9 mouse cellular contexts compared by ENCODE assay signal in genomic region chr6:86395969-86396368, GRCm38 (mm10). TPM values are rescaled to one million over a fixed set of nuclear protein-coding genes. Genes with fewer than 3 reads are reported as not detected.
A peak's percentile ranks its signal among the peaks of the same experiment; 100 is the strongest.
DNase-seq lines count a peak whose midpoint lies in the region; ATAC-seq and TF ChIP-seq lines count a peak whose summit lies in the region.
"Had no signal": no experiment of that assay in that cellular context is flagged by ENCODE, and none has a peak within 500 bp of the region (broad histone marks: within the 10 kb centered on the region; RNA-seq: fewer than 3 reads in every experiment).

No protein-coding gene starts in this region.

- ATAC-seq in heart, embryonic 13.5 days (ENCODE audit: extremely low read depth, insufficient number of reproducible peaks, low FRiP score, low TSS enrichment) = no peak
- no peak for ATAC-seq in G1E (ENCODE audit: extremely low read depth, insufficient number of reproducible peaks, low FRiP score, poor library complexity, severe bottlenecking)
- ATAC-seq in hindbrain, embryonic 12.5 days (ENCODE audit: low FRiP score) = no peak
- ATAC-seq in midbrain, embryonic 11.5 days (ENCODE audit: low FRiP score) = no peak
- no peak for ATAC-seq in megakaryocyte-erythroid progenitor cell, adult 5-6 weeks (replicated peaks; ENCODE audit: low FRiP score, low TSS enrichment, poor library complexity, severe bottlenecking)

- peak overlapping the region; percentile 93 for H3K9ac ChIP-seq in heart, embryonic 13.5 days
- peak overlapping the region; percentile 93 for H3K9ac ChIP-seq in hindbrain, embryonic 12.5 days
- H3K9ac ChIP-seq in midbrain, embryonic 11.5 days (ENCODE audit: low read length) = peak overlapping the region; percentile 90

- peak overlapping the region; percentile 92 for H3K4me2 ChIP-seq in heart, embryonic 13.5 days
- H3K4me2 ChIP-seq in hindbrain, embryonic 12.5 days (replicated peaks) = peak overlapping the region; percentile 70
- H3K4me2 ChIP-seq in midbrain, embryonic 11.5 days = peak overlapping the region; percentile 71

- peak overlapping the region; percentile 92; the same call in 1 of the 2 replicates for H3K27ac ChIP-seq in heart, embryonic 13.5 days (replicated peaks)
- H3K27ac ChIP-seq in hindbrain, embryonic 12.5 days = peak overlapping the region; percentile 89
- H3K27ac ChIP-seq in midbrain, embryonic 11.5 days (ENCODE audit: low read depth, low read length) = no peak overlapping the region

- TF ChIP-seq CTCF in G1E (IDR thresholded peaks at IDR 0.05; ENCODE audit: low read depth, low read length) = no peak

- DNase-seq in heart, adult 11 months = no peak
- peak; percentile 24 for DNase-seq in G1E (ENCODE audit: low spot score)
- DNase-seq in midbrain, embryonic 11.5 days (ENCODE audit: low spot score, missing footprints) = peak; percentile 87
- DNase-seq in adrenal gland, postnatal 36 days = no peak
- no peak for DNase-seq in thymus, postnatal 10 days (ENCODE audit: low spot score in 2 of 2)

- peaks cover 32% of the 10 kb centered on the region for H3K36me3 ChIP-seq in heart, embryonic 13.5 days
- peaks cover 45% of the 10 kb centered on the region for H3K36me3 ChIP-seq in G1E (replicated peaks)
- peaks cover 21% of the 10 kb centered on the region for H3K36me3 ChIP-seq in hindbrain, embryonic 12.5 days
- peaks cover 19% of the 10 kb centered on the region for H3K36me3 ChIP-seq in midbrain, embryonic 11.5 days (ENCODE audit: control insufficient read depth, insufficient read depth, low read length)

- 20% methylated on average over 10 of the region's 10 CpGs for WGBS in heart, embryonic 13.5 days
- WGBS in hindbrain, embryonic 12.5 days = 32% methylated on average over 10 of the region's 10 CpGs
- WGBS in midbrain, embryonic 11.5 days = 38% methylated on average over 10 of the region's 10 CpGs

- H3K4me3 ChIP-seq in heart, embryonic 13.5 days = peak overlapping the region; percentile 92
- H3K4me3 ChIP-seq in G1E (ENCODE audit: low read depth, low read length) = peak overlapping the region; percentile 96
- H3K4me3 ChIP-seq in hindbrain, embryonic 12.5 days = peak overlapping the region; percentile 87
- H3K4me3 ChIP-seq in midbrain, embryonic 11.5 days (ENCODE audit: low read depth, low read length) = peak overlapping the region; percentile 90

- H3K9me3 ChIP-seq in heart, embryonic 13.5 days = no peaks in the 10 kb centered on the region
- no peaks in the 10 kb centered on the region for H3K9me3 ChIP-seq in G1E (replicated peaks)
- H3K9me3 ChIP-seq in hindbrain, embryonic 12.5 days (replicated peaks) = no peaks in the 10 kb centered on the region
- H3K9me3 ChIP-seq in midbrain, embryonic 11.5 days (ENCODE audit: control insufficient read depth, low read length) = no peaks in the 10 kb centered on the region

- peaks cover 8% of the 10 kb centered on the region for H3K27me3 ChIP-seq in heart, embryonic 13.5 days (replicated peaks)
- no peaks in the 10 kb centered on the region for H3K27me3 ChIP-seq in G1E (ENCODE audit: insufficient read depth, low read length)
- no peaks in the 10 kb centered on the region for H3K27me3 ChIP-seq in hindbrain, embryonic 12.5 days
- no peaks in the 10 kb centered on the region for H3K27me3 ChIP-seq in midbrain, embryonic 11.5 days (ENCODE audit: control insufficient read depth, insufficient read depth, low read length)

- peaks cover 33% of the 10 kb centered on the region for H3K4me1 ChIP-seq in heart, embryonic 13.5 days
- H3K4me1 ChIP-seq in G1E (ENCODE audit: insufficient read depth, low read depth, low read length) = peaks cover 52% of the 10 kb centered on the region
- H3K4me1 ChIP-seq in hindbrain, embryonic 12.5 days = peaks cover 20% of the 10 kb centered on the region
- H3K4me1 ChIP-seq in midbrain, embryonic 11.5 days (ENCODE audit: control insufficient read depth, insufficient read depth, low read length) = peaks cover 19% of the 10 kb centered on the region

RNA-seq across cellular contexts. Expression of gene Pcyox1, which starts 1.0 kb away (rescaled TPM):
- polyA plus RNA-seq in heart, embryonic 13.5 days (2015; fragmentation: Nextera tagmentation; extraction: Ambion mirVana) = 51.2 and 52.0 TPM in 2 replicates
- total RNA-seq in G1E (2014; fragmentation: Nextera tagmentation) (55.5 and 72.3 TPM in 2 replicates), G1E (2017) (31.4 and 44.7 TPM in 2 replicates)
- 41.4 and 44.9 TPM in 2 replicates for polyA plus RNA-seq in G1E (2012)
- 123 and 125 TPM in 2 replicates for polyA plus RNA-seq in hindbrain, embryonic 12.5 days (2016; fragmentation: Nextera tagmentation; extraction: Ambion mirVana)
- 107 and 119 TPM in 2 replicates for polyA plus RNA-seq in midbrain, embryonic 11.5 days (2014; fragmentation: Nextera tagmentation; extraction: Ambion mirVana)
- 100 to 1,000 TPM; 139 to 253 TPM for total RNA-seq in adrenal gland, postnatal 36 days (2021)
- 14.1 and 15.5 TPM in 2 replicates for total RNA-seq in megakaryocyte-erythroid progenitor cell, adult 5-6 weeks (2014; fragmentation: Nextera tagmentation)
- total RNA-seq in megakaryocyte-erythroid progenitor cell, adult 5-6 weeks (2017) = 34.3 and 40.4 TPM in 2 replicates

RNA-seq across cellular contexts. Expression of gene Tia1, which starts 8.1 kb away (rescaled TPM):
- 120 and 125 TPM in 2 replicates for polyA plus RNA-seq in heart, embryonic 13.5 days (2015; fragmentation: Nextera tagmentation; extraction: Ambion mirVana)
- total RNA-seq in G1E (2014; fragmentation: Nextera tagmentation) (141 and 165 TPM in 2 replicates), G1E (2017) (82.2 and 84.0 TPM in 2 replicates)
- 20.1 and 25.4 TPM in 2 replicates for polyA plus RNA-seq in G1E (2012)
- polyA plus RNA-seq in hindbrain, embryonic 12.5 days (2016; fragmentation: Nextera tagmentation; extraction: Ambion mirVana) = 349 and 355 TPM in 2 replicates
- 241 and 255 TPM in 2 replicates for polyA plus RNA-seq in midbrain, embryonic 11.5 days (2014; fragmentation: Nextera tagmentation; extraction: Ambion mirVana)
- total RNA-seq in adrenal gland, postnatal 36 days (2021) = 10 to 100 TPM; 36.2 to 53.6 TPM
- total RNA-seq in megakaryocyte-erythroid progenitor cell, adult 5-6 weeks (2014; fragmentation: Nextera tagmentation) = 92.4 and 94.8 TPM in 2 replicates
- 42.8 and 85.8 TPM in 2 replicates for total RNA-seq in megakaryocyte-erythroid progenitor cell, adult 5-6 weeks (2017)

RNA-seq across cellular contexts. Expression of gene Snrpg, which starts 24.9 kb away (rescaled TPM):
- polyA plus RNA-seq in heart, embryonic 13.5 days (2015; fragmentation: Nextera tagmentation; extraction: Ambion mirVana) = 315 and 377 TPM in 2 replicates
- total RNA-seq in G1E (2014; fragmentation: Nextera tagmentation) (114 and 123 TPM in 2 replicates), G1E (2017) (111 and 130 TPM in 2 replicates)
- polyA plus RNA-seq in G1E (2012) = 24.8 and 25.1 TPM in 2 replicates
- polyA plus RNA-seq in hindbrain, embryonic 12.5 days (2016; fragmentation: Nextera tagmentation; extraction: Ambion mirVana) = 394 and 521 TPM in 2 replicates
- 658 and 748 TPM in 2 replicates for polyA plus RNA-seq in midbrain, embryonic 11.5 days (2014; fragmentation: Nextera tagmentation; extraction: Ambion mirVana)
- total RNA-seq in adrenal gland, postnatal 36 days (2021) = 100 to 1,000 TPM; 202 to 467 TPM
- 665 and 676 TPM in 2 replicates for total RNA-seq in megakaryocyte-erythroid progenitor cell, adult 5-6 weeks (2014; fragmentation: Nextera tagmentation)
- 44.6 and 66.9 TPM in 2 replicates for total RNA-seq in megakaryocyte-erythroid progenitor cell, adult 5-6 weeks (2017)

RNA-seq across cellular contexts. Expression of gene Gm44790, which starts 30.5 kb away (rescaled TPM):
- polyA plus RNA-seq in heart, embryonic 13.5 days (2015; fragmentation: Nextera tagmentation; extraction: Ambion mirVana) = 0.60 TPM in 1 of 2 replicates, not detected in the other
- total RNA-seq in G1E (2014; fragmentation: Nextera tagmentation) (not detected in 2 replicates), G1E (2017) (0.87 TPM in 1 of 2 replicates, not detected in the other)
- polyA plus RNA-seq in G1E (2012) = 0.78 TPM in 1 of 2 replicates, not detected in the other
- polyA plus RNA-seq in hindbrain, embryonic 12.5 days (2016; fragmentation: Nextera tagmentation; extraction: Ambion mirVana) = not detected in 2 replicates
- polyA plus RNA-seq in midbrain, embryonic 11.5 days (2014; fragmentation: Nextera tagmentation; extraction: Ambion mirVana) = not detected in 2 replicates
- not detected for total RNA-seq in adrenal gland, postnatal 36 days (2021)
- not detected in 2 replicates for total RNA-seq in megakaryocyte-erythroid progenitor cell, adult 5-6 weeks (2014; fragmentation: Nextera tagmentation)
- total RNA-seq in megakaryocyte-erythroid progenitor cell, adult 5-6 weeks (2017) = 4.9 TPM in 1 of 2 replicates, not detected in the other
- total RNA-seq: gastrocnemius, postnatal 4 days had no signal

RNA-seq across cellular contexts. Expression of gene Fam136a, which starts 30.5 kb away (rescaled TPM):
- 93.8 and 107 TPM in 2 replicates for polyA plus RNA-seq in heart, embryonic 13.5 days (2015; fragmentation: Nextera tagmentation; extraction: Ambion mirVana)
- total RNA-seq in G1E (2014; fragmentation: Nextera tagmentation) (62.0 and 73.4 TPM in 2 replicates), G1E (2017) (121 and 127 TPM in 2 replicates)
- polyA plus RNA-seq in G1E (2012) = 35.5 and 39.5 TPM in 2 replicates
- polyA plus RNA-seq in hindbrain, embryonic 12.5 days (2016; fragmentation: Nextera tagmentation; extraction: Ambion mirVana) = 107 and 116 TPM in 2 replicates
- polyA plus RNA-seq in midbrain, embryonic 11.5 days (2014; fragmentation: Nextera tagmentation; extraction: Ambion mirVana) = 147 and 152 TPM in 2 replicates
- total RNA-seq in adrenal gland, postnatal 36 days (2021) = 100 to 1,000 TPM in 1 of 2 experiments, 10 to 100 TPM in 1; 70.1 to 117 TPM
- 40.6 and 40.9 TPM in 2 replicates for total RNA-seq in megakaryocyte-erythroid progenitor cell, adult 5-6 weeks (2014; fragmentation: Nextera tagmentation)
- 74.9 and 88.5 TPM in 2 replicates for total RNA-seq in megakaryocyte-erythroid progenitor cell, adult 5-6 weeks (2017)

Comparison
In these comparisons a context has a peak if more than half of its experiments do, and no peak if none do; other contexts are left out.
1. DNase-seq: peak in G1E (single experiment) and midbrain, embryonic 11.5 days (single experiment); none in heart, adult 11 months (single experiment), adrenal gland, postnatal 36 days (0 of 2) and thymus, postnatal 10 days (0 of 2).
2. RNA of gene Snrpg, which starts 24.9 kb away (polyA plus RNA-seq): 658 to 748 TPM in midbrain, embryonic 11.5 days, 394 to 521 TPM in hindbrain, embryonic 12.5 days and 315 to 377 TPM in heart, embryonic 13.5 days; 24.8 to 25.1 TPM in G1E; every median in the first group is over 10 times any median in the second.
3. Peak in every context shown above with its lines, with median percentiles within 50 percentile points of each other: H3K4me2 ChIP-seq, H3K4me3 ChIP-seq and H3K9ac ChIP-seq.